Mouse (Mus musculus): Measurements from ENCODE around the gene Cib3.

The Cib3 gene

DNA sequence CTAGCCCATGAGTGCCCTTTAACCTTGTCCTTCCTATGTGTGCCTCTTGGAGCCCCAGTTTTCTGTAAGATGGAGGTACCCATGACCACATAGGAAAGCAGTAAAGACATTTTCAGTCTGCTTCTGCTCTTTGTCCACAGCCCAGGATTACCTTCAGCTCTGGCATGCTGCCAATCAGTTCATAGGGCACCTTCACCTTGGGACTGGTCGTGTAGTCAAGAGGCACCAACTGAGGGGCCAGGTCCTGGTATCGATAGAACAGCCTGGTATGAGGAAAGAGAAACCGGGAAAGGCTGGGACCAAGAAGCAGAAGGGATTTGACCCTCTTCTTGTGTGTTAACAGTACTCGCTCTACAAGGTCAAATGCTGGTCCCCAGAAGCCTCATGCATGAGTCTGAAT lies 2.4 kb downstream of the Cib3 start:
- DNase-seq, result no peak

- DNase-seq, result no peak
These were observed 4.1 kb downstream of the Cib3 start for GRCm38 (mm10) chr8:72208582-72208981.

DNA sequence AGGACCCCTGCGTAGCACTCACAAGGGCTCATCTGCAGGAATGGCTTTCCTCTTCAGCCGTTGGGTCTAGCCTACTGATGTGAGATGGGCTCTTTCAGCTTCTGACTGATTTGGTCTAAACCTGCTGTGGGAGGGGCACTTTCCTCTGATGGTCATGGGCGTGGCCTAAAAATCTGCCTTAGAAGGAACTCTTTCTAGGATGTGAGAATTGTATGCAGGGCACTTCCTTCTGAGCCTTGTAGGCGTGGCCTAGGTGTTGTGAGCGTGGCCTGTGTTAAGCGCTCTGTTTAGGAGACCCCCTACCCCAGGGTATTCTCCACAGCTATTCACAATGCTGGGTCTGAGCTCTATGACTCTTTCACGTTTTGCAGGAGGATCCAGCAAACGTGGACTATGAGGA lies 14.6 kb downstream of the Cib3 start:
- no peak for DNase-seq

- DNase-seq, result no peak
These were observed 20.6 kb downstream of the Cib3 start for GRCm38 (mm10) chr8:72192065-72192464.

DNA sequence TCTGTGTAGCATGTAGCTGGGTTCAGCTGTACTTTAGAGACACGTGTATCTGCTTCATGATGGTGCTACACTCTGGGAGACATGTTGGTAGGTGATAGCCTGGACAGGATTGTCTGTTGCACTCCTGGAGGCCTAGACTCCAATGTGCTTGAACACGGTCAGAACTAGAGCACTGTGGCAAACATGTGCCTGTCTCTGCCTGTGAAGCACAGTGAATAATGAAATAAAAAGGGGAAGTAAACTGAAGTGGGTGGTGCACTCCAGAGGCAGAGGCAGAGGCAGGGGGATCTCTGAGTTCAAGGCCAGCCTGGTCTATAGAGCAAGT lies 22.5 kb downstream of the Cib3 start:
- DNase-seq, result no peak

- no peak for DNase-seq
These were observed 23.0 kb downstream of the Cib3 start, which contains the start of gene Hsh2d for GRCm38 (mm10) chr8:72189417-72190214. Hsh2d (plus strand) TSS chr8:72189638.

- no peak for DNase-seq
These were observed 24.8 kb downstream of the Cib3 start for GRCm38 (mm10) chr8:72187793-72188331.

DNA sequence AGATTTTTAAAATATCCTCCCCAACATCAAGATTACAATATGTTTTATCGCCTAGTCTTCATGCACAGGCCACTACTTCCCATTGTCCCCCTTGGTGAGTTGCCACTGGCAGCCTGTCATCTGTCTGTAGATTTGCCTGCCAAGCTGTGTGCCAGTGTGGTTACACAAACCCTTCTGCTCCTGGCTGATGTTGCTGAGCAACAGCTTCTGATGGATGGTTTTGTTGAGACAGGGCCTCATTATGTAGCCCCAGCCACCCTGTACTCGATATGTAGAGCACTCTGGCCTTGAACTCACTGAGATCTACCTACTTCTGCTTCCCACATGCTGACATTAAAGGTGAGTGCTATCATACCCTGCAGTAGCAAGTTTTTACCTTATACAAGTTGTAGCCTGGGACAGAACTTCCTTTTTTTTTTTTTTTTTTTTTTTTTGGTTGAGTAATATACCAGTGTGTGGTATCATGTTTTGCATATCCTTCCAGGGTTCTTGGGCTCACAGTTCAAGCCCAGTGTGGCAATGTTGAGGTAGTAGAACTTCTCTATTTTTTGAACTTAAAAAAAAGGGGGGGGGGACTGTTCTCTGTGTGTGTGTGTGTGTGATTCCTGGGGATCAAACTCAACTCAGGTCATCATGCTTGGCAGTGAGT lies 29.0 kb downstream of the Cib3 start:
- DNase-seq, result no peak

GRCm38 (mm10) chr8:72177346-72177925 lies 35.2 kb downstream of the Cib3 start:
- DNase-seq, result peak; percentile 75 to 85

- no peak for DNase-seq
These were observed 42.9 kb downstream of the Cib3 start for GRCm38 (mm10) chr8:72169681-72170249.

DNA sequence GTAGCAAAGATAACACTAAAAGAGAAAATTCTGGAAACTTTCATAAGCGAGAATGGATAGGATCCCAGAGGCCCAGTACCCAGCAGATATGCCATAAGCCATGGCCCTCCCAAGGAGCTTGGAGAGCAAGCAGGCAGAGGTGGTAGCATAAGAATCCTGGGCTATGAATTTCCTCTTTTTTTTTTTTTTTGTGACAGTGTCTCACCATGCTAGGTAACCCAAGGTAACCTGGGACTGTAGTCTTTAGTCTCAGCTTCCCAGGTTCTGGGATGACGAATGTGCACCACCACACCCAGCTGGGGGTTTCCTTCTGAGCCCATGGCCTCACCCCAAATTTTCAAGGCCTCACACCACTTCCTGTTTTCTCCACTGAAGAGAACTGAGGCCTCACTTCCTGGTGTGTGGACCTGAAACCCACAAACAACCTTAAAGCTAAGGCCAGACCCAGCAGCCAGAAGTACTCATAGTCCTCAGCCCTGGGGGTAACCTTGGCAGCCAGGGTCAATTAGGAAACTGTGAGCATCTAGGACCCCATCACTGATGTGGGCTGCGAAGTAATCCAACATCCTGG lies 43.5 kb downstream of the Cib3 start:
- no peak for DNase-seq

DNA sequence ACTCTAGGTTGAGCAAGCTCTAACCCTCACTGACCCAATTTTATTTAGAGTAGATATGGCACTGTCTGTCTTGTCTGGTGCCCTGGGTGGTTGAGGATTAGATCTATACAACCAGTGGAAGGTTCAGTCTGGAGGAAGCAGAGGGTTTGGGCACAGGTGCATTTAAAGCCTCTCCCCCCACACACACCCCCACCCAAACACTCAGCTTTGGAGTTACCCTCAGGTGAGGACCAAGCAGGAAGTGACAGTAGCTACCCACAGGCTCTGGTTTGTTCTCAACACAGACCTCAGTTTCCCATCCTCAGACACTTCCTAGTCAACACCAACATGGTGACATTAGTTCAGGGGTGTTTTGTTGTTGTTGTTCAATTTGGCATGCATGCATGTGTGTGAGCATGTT lies 49.8 kb downstream of the Cib3 start:
- no peak for DNase-seq

GRCm38 (mm10) chr8:72160707-72161697 lies 51.6 kb downstream of the Cib3 start, which contains the start of gene Rab8a:
Rab8a (plus strand) TSS chr8:72161200.
- peak; percentile 100 for DNase-seq

DNA sequence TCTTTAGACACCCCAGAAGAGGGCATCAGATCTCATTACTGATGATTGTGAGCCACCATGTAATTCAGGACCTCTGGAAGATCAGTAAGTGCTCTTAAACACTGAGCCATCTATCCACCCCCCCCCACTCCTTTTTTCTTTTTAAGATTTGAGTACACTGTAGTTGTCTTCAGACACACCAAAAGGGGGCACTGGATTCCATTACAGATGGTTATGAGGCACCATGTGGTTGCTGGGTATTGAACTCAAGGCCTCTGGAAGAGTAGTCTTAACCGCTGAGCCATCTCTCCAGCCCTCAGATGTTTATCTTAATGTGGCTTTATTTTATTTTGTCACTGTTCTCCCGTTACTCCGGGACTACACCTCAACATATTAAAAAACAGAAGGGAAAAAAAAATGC lies 52.6 kb downstream of the Cib3 start:
- DNase-seq, result no peak

GRCm38 (mm10) chr8:72158726-72159125 lies 53.9 kb downstream of the Cib3 start:
- DNase-seq, result no peak

GRCm38 (mm10) chr8:72158096-72158495 lies 54.5 kb downstream of the Cib3 start:
- DNase-seq, result no peak
